Mouse (Mus musculus) stomach, embryonic 15.5 days (tissue): Measurements from ENCODE around the gene Bik. TPM values are rescaled to one million over a fixed set of nuclear protein-coding genes. Genes with fewer than 3 reads are reported as not detected.

Experiments used
- ATAC-seq: fragments of 200-750 bp; cut with Nextera tagmentation; 2 replicates; pipeline ENCODE4 v1.8.0; 2017; ENCODE audit warnings: low read depth, moderate number of reproducible peaks, moderate TSS enrichment; ENCODE audit not compliant: insufficient read depth, low FRiP score
- H3K27ac ChIP-seq: fragments of 300-500 bp; sonication (generic); 2 replicates; pipeline ENCODE4 v1.5.1; 2015; ENCODE audit warnings: mild to moderate bottlenecking, inconsistent platforms
- H3K27me3 ChIP-seq: fragments of 300-500 bp; sonication (generic); replicated peaks from 2 replicates; pipeline ENCODE4 v1.6.1; 2015; ENCODE audit warnings: inconsistent platforms
- H3K36me3 ChIP-seq: fragments of 300-500 bp; sonication (generic); 2 replicates; pipeline ENCODE4 v1.6.1; 2015; ENCODE audit warnings: inconsistent platforms
- H3K4me1 ChIP-seq: fragments of 300-500 bp; sonication (generic); 2 replicates; pipeline ENCODE4 v1.6.1; 2015; ENCODE audit warnings: inconsistent platforms
- H3K4me2 ChIP-seq: fragments of 300-500 bp; sonication (generic); 2 replicates; pipeline ENCODE4 v1.6.1; 2015; ENCODE audit warnings: mild to moderate bottlenecking, inconsistent platforms
- H3K4me3 ChIP-seq: fragments of 300-500 bp; sonication (generic); replicated peaks from 2 replicates; pipeline ENCODE4 v1.5.1; 2015; ENCODE audit warnings: inconsistent platforms
- H3K9ac ChIP-seq: fragments of 300-500 bp; sonication (generic); 2 replicates; pipeline ENCODE4 v1.6.1; 2015; ENCODE audit warnings: inconsistent platforms
- H3K9me3 ChIP-seq: fragments of 300-500 bp; sonication (generic); 2 replicates; pipeline ENCODE4 v1.6.1; 2016; ENCODE audit warnings: inconsistent platforms
- WGBS: fragments of 180-500 bp; shearing (Covaris S2); methylation state at CpG from one replicate; pipeline ENCODE4 v1.1.7; 2015; 5-methylcytosine and 5-hydroxymethylcytosine counted together
- polyA plus RNA-seq: library from polyadenylated mRNA; unstranded; fragments of >200 nt; fragmentation: Nextera tagmentation; extraction: Ambion mirVana; gene quantifications from 2 replicates; pipeline ENCODE4 v1.2.1, GENCODE M21; 2015

Gene Bik
- polyA plus RNA-seq, 1 experiment from 2014 or later: 5.8 TPM

- Histone ChIP-seq H3K4me3 (peak overlapping the region; percentile 56), H3K36me3 (no peaks in the 10 kb centered on the region), H3K9me3 (no peaks in the 10 kb centered on the region), H3K27me3 (no peaks in the 10 kb centered on the region), H3K4me2 (peak overlapping the region; percentile 96), H3K27ac (peak overlapping the region; percentile 66), H3K9ac (no peak overlapping the region), H3K4me1 (peaks cover 17% of the 10 kb centered on the region)
- peak; percentile 56; the same call in 1 of the 2 replicates for ATAC-seq
- 39% methylated on average over 15 of the region's 15 CpGs for WGBS
Observed at GRCm38 (mm10) chr15:83562626-83563270, 36.1 kb downstream of the Bik start.

GRCm38 (mm10) chr15:83563327-83563856 lies 36.7 kb downstream of the Bik start, which contains the start of the genes Tspo and Mcat:
Gene Tspo, plus strand, starts transcription at chr15:83563592.
Gene Mcat, minus strand, starts transcription at chr15:83563787.
- peak; percentile 67 for ATAC-seq
- no peaks in the 10 kb centered on the region for H3K27me3 ChIP-seq
- H3K9ac ChIP-seq: peak within 1 kb of the TSS; percentile 54; the same call in 1 of the 2 replicates
- under 1% methylated on average over 28 of the region's 28 CpGs for WGBS
- H3K4me3 ChIP-seq: peak within 1 kb of the TSS; percentile 56
- H3K9me3 ChIP-seq: no peaks in the 10 kb centered on the region
- H3K27ac ChIP-seq: peak within 1 kb of the TSS; percentile 66
- H3K36me3 ChIP-seq: no peaks in the 10 kb centered on the region
- peaks cover 17% of the 10 kb centered on the region for H3K4me1 ChIP-seq
- H3K4me2 ChIP-seq: peak within 1 kb of the TSS; percentile 96

- peaks cover 17% of the 10 kb centered on the region for H3K4me1 ChIP-seq
- 2% methylated on average over 27 of the region's 27 CpGs for WGBS
Observed at GRCm38 (mm10) chr15:83563857-83564651, 37.4 kb downstream of the Bik start.

GRCm38 (mm10) chr15:83565434-83565833 lies 38.8 kb downstream of the Bik start:
- no peak overlapping the region for H3K4me3 ChIP-seq
- H3K9ac ChIP-seq: no peak overlapping the region
- no peak overlapping the region for H3K27ac ChIP-seq
- H3K27me3 ChIP-seq: no peaks in the 10 kb centered on the region
- ATAC-seq: peak; percentile 74; the same call in 1 of the 2 replicates
- no peaks in the 10 kb centered on the region for H3K9me3 ChIP-seq
- H3K36me3 ChIP-seq: no peaks in the 10 kb centered on the region
- 69% methylated on average over 3 of the region's 3 CpGs for whole genome bisulfite sequencing
- H3K4me2 ChIP-seq: no peak overlapping the region
- peaks cover 17% of the 10 kb centered on the region for H3K4me1 ChIP-seq

More at GRCm38 (mm10) chr15:83563857-83564651, 37.4 kb downstream of the Bik start:
- H3K9me3 ChIP-seq: no peaks in the 10 kb centered on the region
- no peaks in the 10 kb centered on the region for H3K27me3 ChIP-seq
- peak overlapping the region; percentile 54; the same call in 1 of the 2 replicates for H3K9ac ChIP-seq
- peak; percentile 50 for ATAC-seq
- peak overlapping the region; percentile 56 for H3K4me3 ChIP-seq
- peak overlapping the region; percentile 66 for H3K27ac ChIP-seq
- no peaks in the 10 kb centered on the region for H3K36me3 ChIP-seq
- peak overlapping the region; percentile 96 for H3K4me2 ChIP-seq

- H3K4me1 ChIP-seq: peaks cover 17% of the 10 kb centered on the region
- no peak overlapping the region for H3K4me3 ChIP-seq
- ATAC-seq: no peak
- no peak overlapping the region for H3K27ac ChIP-seq
- H3K36me3 ChIP-seq: no peaks in the 10 kb centered on the region
- H3K4me2 ChIP-seq: no peak overlapping the region
- no peak overlapping the region for H3K9ac ChIP-seq
- WGBS: 73% methylated on average over 5 of the region's 5 CpGs
- H3K9me3 ChIP-seq: no peaks in the 10 kb centered on the region
- no peaks in the 10 kb centered on the region for H3K27me3 ChIP-seq
Observed at GRCm38 (mm10) chr15:83566006-83566405, 39.3 kb downstream of the Bik start.

- H3K4me2 ChIP-seq: no peak overlapping the region
- H3K9ac ChIP-seq: no peak overlapping the region
- 80% methylated on average over 3 of the region's 3 CpGs for WGBS
- no peak overlapping the region for H3K27ac ChIP-seq
- no peaks in the 10 kb centered on the region for H3K36me3 ChIP-seq
- no peak overlapping the region for H3K4me3 ChIP-seq
- H3K27me3 ChIP-seq: no peaks in the 10 kb centered on the region
- no peaks in the 10 kb centered on the region for H3K9me3 ChIP-seq
- ATAC-seq: no peak
- H3K4me1 ChIP-seq: peaks cover 15% of the 10 kb centered on the region
Observed at GRCm38 (mm10) chr15:83567728-83568127, 41.1 kb downstream of the Bik start.

GRCm38 (mm10) chr15:83568544-83568943 lies 41.9 kb downstream of the Bik start:
- WGBS: 94% methylated on average over 5 of the region's 5 CpGs
- no peak for ATAC-seq

GRCm38 (mm10) chr15:83569682-83570081 lies 43.0 kb downstream of the Bik start:
- WGBS: 56% methylated on average over 11 of the region's 11 CpGs
- H3K9ac ChIP-seq: no peak overlapping the region
- no peak for ATAC-seq
- H3K9me3 ChIP-seq: no peaks in the 10 kb centered on the region
- H3K27ac ChIP-seq: no peak overlapping the region
- H3K27me3 ChIP-seq: no peaks in the 10 kb centered on the region
- no peaks in the 10 kb centered on the region for H3K4me1 ChIP-seq
- H3K36me3 ChIP-seq: 0 out of 2 replicates have a peak, but pooled peaks cover 5% of the 10 kb centered on the region
- H3K4me3 ChIP-seq: no peak overlapping the region
- no peak overlapping the region for H3K4me2 ChIP-seq

More at GRCm38 (mm10) chr15:83568544-83568943, 41.9 kb downstream of the Bik start:
- Histone ChIP-seq H3K27ac (no peak overlapping the region), H3K9me3 (no peaks in the 10 kb centered on the region), H3K4me1 (peaks cover 9% of the 10 kb centered on the region), H3K4me3 (no peak overlapping the region), H3K36me3 (0 out of 2 replicates have a peak, but pooled peaks cover 2% of the 10 kb centered on the region), H3K9ac (no peak overlapping the region), H3K27me3 (no peaks in the 10 kb centered on the region), H3K4me2 (no peak overlapping the region)

- 63% methylated on average over 2 of the region's 2 CpGs for WGBS
Observed at GRCm38 (mm10) chr15:83570641-83571040, 44.0 kb downstream of the Bik start.

GRCm38 (mm10) chr15:83571636-83572035 lies 45.0 kb downstream of the Bik start:
- H3K4me1 ChIP-seq: no peaks in the 10 kb centered on the region
- no peak overlapping the region for H3K4me2 ChIP-seq
- H3K9me3 ChIP-seq: no peaks in the 10 kb centered on the region
- no peak overlapping the region for H3K9ac ChIP-seq
- H3K27ac ChIP-seq: no peak overlapping the region
- H3K36me3 ChIP-seq: peaks cover 18% of the 10 kb centered on the region
- WGBS: 81% methylated on average over 5 of the region's 5 CpGs
- ATAC-seq: no peak
- no peaks in the 10 kb centered on the region for H3K27me3 ChIP-seq
- H3K4me3 ChIP-seq: no peak overlapping the region

More at GRCm38 (mm10) chr15:83570641-83571040, 44.0 kb downstream of the Bik start:
- no peaks in the 10 kb centered on the region for H3K9me3 ChIP-seq
- no peak overlapping the region for H3K27ac ChIP-seq
- H3K4me1 ChIP-seq: no peaks in the 10 kb centered on the region
- H3K36me3 ChIP-seq: peaks cover 12% of the 10 kb centered on the region; the same call in 1 of the 2 replicates
- H3K4me3 ChIP-seq: no peak overlapping the region
- no peak overlapping the region for H3K4me2 ChIP-seq
- H3K27me3 ChIP-seq: no peaks in the 10 kb centered on the region
- no peak overlapping the region for H3K9ac ChIP-seq
- no peak for ATAC-seq

- H3K9me3 ChIP-seq: no peaks in the 10 kb centered on the region
- peaks cover 22% of the 10 kb centered on the region for H3K36me3 ChIP-seq
- no peak overlapping the region for H3K4me2 ChIP-seq
- WGBS: 85% methylated on average over 4 of the region's 4 CpGs
- no peak overlapping the region for H3K9ac ChIP-seq
- no peak overlapping the region for H3K27ac ChIP-seq
- no peaks in the 10 kb centered on the region for H3K27me3 ChIP-seq
- ATAC-seq: no peak
- no peaks in the 10 kb centered on the region for H3K4me1 ChIP-seq
- no peak overlapping the region for H3K4me3 ChIP-seq
Observed at GRCm38 (mm10) chr15:83572132-83572531, 45.5 kb downstream of the Bik start.
